Mouse (Mus musculus) left cerebral cortex, postnatal 14 days (tissue): ENCODE measurements at regions not wholly inside any gene's neighbourhood (a gene's known extent, or its start where the extent isn't known, plus 50 kb on each side); places are given as distances from the start of the nearest gene placed in this dataset.

Experiments used
- DNase-seq, 2 experiments: peaks; one replicate each; pipeline ENCODE4 v3.0.0; 2021 to 2022; ENCODE audit warnings: low spot score in 2 of 2, mixed read lengths in 1 of 2
- intact Hi-C: fragments of 180-260 bp; cut with DNase I; formaldehyde crosslinking; loops from one replicate; pipeline ENCODE4 v1.15.1; 2025

DNA sequence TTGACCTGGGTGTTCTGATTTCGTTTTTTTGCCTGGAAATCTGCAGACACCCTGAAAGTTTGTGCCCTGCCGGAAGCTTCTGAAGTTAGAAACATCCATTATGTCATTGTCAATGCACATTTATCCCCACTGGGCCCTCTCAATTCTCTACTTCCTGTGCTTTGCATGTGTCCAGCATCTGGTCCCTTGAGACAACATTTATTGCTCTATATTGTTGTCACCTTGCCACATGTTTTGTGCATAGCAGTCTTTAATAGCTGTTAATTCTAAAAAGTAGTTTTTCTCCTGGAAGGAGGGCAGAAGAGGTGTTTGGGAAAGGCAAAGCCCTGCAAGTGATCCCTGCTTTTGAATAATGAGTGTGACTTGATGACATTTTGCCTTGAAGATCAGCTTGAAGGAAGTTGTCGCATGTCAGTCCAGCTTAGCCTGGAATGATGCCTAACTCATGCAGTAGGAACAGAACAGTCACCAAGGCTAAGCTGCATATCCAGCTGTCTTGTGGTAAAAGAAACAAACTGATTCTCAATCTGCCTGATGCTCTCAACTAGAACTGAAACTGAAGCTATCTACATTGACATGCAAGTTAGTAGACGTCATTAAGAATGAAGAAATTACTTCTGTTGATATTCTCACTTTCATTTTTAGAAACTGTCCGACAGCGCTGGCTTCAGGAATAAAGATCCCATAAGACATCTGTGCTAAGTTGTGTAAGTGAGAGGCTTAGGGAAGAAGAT is 152.9 kb downstream of the Gm9733 start:
- intact Hi-C loops: no loop called here

DNA sequence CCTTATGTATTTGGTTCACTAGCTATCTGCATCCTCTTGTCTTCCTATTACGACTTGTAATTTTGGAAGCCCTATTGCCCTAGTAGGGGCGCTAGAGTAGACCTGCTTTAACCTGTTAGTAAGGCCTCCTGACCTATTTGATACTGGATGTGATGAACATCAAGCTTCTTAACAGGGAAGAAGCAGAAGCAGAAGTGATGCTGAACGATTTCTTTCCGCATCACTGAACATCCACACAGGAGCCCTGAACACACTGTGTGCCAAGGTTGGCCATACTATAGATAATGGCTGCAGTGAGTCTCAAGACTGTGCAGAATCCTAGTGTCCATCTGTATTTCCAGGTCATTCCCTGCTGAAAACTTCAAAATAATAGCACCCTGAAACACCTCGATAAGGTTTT is 151.0 kb downstream of the Gm9733 start:
- no peak for DNase-seq
- intact Hi-C loops: no loop called here

More for the DNA sequence above, 152.9 kb downstream of the Gm9733 start:
- no peak for DNase-seq

DNA sequence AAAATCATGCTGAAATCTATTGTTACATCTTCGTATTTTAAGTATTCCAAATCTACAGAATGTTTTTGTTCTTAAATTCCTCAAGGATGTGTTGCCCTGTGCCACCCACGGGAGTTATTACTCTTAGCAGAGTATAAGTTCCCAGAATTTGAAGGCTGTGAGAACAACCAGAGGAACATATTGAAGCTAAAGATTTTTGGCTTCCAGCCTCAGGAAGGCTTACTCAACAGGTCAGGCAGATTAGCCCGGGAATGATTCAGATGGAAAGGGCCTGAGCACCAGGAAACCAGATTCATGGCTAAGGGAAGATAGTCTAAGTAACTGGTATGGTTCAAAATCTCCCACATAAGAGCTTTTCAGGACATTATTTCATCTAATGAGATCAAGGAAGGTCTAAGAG is 145.4 kb downstream of the Gm9733 start:
- DNase-seq: no peak
- intact Hi-C loops: no loop called here

DNA sequence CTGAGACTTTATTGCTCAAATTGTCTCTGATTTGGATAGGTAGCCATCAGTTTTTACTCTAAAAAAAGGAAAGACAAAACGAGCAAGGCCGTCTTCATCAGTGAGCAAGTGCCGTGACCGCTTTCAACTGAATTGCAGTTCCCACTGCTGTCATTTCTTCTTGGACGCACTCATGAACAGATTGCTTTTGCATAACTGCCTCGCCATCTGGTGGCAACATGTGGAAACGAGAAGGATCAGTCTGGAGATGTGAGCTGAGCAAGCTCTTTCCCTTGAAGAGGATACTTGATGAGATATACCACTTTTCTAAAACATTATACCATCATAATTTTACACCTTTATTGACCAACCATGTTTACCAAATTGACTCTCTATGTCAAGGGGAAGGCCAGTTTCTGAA is 137.7 kb downstream of the Gm9733 start:
- intact Hi-C loops: loop anchor here (2.0 to 5.0 kb wide), 3 partner anchors 307 to 517 kb away; partner anchors contain the start of gene Car2
- peak; percentile 79 to 87 for DNase-seq

DNA sequence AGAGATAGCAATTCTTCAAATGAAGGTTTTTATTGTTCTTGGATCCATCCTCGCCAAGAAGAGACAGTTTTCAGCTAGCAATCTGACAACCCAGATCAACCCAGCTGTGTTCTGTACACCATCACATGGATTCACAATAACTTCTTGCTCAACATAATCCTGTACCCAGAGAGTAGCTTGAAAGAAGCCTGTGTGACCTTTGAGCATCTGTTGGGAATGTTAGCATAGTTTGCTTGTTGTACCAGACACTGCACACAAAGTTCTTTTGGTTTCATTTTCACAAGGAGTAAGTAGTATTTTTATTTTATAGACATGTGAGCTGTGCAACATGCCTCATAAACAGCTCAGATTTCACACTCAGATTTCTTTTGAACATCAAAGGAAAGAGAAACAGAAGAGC is 136.0 kb downstream of the Gm9733 start:
- intact Hi-C loops: no loop called here
- DNase-seq: no peak

DNA sequence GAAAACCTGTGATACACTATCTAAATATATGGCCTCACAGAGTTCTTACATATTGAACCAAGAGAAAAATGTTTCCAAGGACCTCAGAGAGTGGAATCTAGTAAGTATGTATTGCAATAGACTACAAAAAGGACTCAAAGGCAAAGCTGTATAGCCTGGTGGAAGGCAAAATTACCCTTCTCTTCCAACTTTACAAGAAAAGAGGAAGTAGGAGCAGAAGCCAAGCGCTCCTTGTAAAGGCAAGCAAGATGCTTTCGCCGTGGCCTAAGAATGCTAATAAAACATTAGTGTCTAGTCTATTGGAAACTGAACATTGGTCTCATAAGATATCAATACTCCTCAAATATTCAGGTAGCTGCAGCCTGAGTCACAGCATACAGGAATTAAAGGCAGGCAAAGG is 134.0 kb downstream of the Gm9733 start:
- intact Hi-C loops: no loop called here
- no peak for DNase-seq

DNA sequence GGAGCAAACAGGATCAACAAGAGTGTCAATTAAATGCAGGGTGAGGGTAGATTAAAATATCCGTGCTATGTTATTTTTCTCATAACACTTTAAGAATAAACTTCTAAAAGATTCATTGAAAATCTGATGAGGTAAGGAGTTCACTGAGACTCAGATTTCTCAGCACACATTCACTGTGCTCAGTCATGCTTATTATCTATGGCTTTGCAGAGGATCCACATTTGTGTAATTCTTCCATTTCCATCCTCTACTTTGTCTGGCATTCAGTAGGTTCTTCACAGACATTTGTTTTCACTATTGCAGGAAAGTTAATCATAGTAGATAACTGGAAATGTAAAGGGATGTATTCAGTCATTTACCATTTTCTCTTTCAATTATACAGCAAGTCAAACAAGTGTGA is 131.8 kb downstream of the Gm9733 start:
- no peak for DNase-seq
- intact Hi-C loops: no loop called here

DNA sequence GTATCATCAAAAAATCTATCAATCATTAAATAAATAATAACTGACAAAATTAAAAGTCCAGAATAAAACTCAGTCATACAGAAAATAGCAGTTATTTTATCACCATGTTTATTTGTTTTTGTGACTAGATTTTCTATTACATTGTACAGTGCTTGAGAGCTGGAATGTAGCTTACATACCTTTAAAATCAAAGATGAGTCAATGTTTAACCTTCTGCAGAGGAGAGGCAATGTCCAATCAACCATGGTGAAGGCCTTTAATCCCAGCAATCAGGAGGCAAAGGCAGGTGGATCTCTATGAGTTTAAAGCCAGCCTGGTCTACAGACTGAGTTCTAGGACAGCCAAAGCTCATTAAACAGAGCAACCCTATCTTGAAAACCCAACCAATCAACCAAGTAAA is 131.1 kb downstream of the Gm9733 start:
- DNase-seq: no peak
- intact Hi-C loops: no loop called here

DNA sequence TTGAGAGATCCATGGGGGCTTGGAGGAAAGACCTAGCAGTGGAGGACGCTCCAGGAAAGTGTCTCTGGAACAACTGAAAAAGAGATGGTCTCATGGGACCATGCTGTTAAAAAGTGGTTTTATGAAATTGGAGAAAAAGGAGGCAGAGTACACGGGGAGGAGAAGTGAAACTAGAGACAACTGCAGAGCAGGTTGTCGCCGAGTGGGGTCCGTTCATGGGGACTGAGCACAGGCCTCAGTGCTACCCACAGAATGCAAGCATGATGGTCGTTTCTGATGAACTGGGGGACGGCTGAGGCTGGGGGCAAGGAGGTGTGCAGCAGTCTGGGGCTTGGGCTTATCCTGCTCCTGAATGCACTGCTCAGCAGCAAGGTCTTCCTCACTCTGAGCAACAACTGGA is 129.3 kb downstream of the Gm9733 start:
- intact Hi-C loops: no loop called here

DNA sequence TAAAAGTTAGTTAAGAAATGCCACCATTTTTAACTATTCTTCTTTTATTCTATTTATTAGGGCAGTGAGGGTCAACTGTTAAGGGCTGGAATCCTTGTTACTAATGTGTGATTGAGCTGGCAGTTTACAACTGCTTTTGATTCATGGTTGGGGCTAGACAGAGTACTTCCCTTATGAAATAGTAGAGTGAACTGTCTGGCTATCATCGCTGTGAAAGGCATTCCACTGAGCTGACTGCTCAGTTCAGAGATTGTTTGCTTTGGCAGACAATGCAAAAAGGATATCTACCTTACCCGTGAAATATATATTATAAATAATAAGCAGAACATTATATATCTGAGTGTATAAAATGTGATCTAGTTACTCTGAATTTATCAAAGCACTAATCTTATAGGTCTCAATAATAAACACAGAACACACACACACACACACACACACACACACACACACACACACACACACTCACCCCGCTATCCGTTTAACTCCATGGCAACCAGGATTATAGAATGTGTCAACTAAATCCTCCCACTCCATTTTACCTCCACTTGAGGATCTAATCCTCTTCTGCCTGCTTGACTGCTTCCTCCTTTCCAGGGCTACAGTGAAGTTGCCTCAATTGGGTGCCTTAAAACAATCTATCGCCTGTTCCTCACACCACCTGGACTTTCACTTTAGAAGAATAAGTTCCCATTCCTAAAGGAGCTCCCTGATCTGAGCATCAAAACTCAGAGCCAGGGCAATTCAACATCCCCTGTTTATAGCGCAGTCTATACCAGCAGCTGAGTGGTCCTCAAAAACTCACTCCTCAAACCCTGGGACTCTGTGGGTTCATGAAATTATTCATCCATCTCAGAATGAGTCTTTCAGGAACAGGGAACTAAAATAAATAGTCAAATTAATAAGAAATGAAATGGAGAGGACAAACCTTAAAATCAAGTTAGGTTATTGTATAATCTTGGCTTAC is 126.6 kb downstream of the Gm9733 start:
- intact Hi-C loops: no loop called here
- DNase-seq: no peak

More for the DNA sequence above, 129.3 kb downstream of the Gm9733 start:
- no peak for DNase-seq

DNA sequence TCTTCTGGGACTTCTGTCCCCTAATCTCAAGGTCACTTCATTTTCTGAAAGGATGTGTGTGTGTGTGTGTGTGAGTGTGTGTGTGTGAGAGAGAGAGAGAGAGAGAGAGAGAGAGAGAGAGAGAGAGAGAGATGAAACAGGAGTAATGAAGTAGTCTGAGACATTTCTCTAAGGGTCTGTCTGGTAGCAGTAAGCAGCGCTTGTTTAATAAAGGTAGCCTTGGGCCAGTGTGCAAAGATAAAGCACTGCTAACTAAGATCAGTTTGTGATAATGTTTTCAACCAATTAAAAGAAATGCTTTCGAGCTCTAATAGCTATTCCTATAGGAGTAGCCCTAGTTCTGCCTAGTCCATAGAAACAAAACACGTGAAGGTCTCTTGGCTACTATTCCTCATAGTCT is 119.7 kb downstream of the Gm9733 start:
- intact Hi-C loops: no loop called here
- DNase-seq: no peak

DNA sequence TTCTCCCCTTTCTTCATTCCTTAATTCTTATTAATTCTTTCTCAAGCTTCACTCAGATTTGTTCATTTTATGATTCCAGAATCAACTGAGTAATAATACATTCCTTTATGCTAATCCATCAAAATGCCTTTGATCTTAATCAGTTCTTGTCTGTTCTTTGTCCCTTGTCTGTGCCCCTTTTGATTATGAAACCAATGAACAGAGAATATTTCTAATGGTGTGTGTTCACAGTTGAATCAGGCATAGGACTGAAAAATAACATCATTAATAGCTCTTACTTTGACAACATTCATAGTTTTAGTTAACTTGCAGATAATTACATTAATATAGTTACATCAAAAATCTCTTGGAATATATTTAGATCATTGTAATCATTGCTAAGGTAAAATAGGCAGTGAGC is 114.5 kb downstream of the Gm9733 start:
- intact Hi-C loops: no loop called here
- DNase-seq: no peak

DNA sequence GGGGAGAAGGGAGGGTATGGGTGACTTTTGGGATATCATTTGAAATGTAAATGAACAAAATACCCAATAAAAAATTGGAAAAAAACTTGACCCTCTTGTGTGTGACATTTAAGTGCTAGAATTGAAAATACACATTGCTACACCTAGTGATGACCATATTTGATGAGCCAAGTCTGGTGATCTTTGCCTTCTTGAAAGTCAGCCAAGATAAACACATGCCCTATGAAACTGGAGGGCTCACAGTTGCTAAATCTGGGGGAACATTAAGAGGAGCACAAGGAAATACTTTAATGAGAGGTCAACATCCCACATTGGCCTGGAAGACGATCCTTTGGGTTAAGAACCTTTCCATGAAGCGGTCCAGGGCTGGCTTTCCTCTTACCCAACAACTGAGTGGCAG is 112.8 kb downstream of the Gm9733 start:
- DNase-seq: no peak
- intact Hi-C loops: no loop called here

DNA sequence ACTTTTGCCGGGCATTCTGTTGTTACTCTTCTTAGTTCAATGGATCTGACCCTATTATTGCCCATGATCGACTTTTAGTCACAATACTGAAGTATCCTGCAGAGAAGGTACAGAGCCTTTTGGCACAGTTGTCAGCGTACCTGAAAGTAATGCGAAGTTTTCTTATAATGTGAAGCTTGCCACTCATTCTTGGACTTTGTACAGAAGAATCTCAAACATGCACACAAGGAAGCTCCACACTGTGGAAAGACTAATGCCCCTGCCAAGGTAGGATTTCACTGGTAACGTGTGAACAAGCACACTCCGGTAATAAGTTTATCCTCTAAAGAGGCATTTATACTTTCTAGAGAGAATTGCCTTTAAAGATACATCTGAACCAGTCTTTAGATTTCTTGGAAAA is 108.8 kb downstream of the Gm9733 start:
- intact Hi-C loops: no loop called here
- DNase-seq: no peak

DNA sequence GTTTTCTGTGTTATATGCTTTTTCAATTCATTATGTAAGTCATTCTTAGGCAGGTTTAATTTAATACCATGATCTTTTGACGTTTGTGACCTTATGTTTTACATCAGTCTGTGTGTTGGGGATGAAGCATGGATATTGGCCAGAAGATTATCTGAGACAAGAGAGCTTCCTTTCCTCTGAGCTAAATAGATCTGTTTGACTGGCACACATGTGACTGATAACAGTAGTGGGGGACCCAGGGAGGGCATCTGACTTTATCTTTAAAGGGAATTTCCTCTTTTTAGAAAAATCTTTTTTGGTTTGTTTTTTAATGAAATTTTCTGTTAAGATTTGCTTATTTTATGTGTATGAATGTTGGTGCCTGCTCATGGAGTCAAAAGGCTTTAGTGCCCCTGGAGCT is 107.7 kb downstream of the Gm9733 start:
- no peak for DNase-seq
- intact Hi-C loops: no loop called here

DNA sequence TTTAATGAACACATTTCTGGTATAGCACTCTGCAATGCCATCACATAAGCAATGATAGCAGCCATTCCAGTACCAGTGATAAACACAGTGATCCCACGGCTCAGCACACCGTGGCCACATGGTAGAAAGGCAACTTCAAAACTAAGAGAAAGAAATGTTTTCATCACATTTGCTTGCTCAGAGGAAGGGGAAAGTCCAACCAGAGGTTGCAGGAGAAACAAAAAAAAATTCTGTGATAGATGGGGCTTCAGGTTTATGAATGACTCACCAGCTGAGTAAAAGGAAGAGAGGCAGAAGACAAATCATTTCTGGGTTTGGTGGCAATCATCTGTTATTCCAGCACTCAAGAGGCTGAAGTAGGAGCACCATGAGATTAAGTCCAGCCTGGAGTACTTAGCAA is 103.5 kb downstream of the Gm9733 start:
- no peak for DNase-seq
- intact Hi-C loops: no loop called here

DNA sequence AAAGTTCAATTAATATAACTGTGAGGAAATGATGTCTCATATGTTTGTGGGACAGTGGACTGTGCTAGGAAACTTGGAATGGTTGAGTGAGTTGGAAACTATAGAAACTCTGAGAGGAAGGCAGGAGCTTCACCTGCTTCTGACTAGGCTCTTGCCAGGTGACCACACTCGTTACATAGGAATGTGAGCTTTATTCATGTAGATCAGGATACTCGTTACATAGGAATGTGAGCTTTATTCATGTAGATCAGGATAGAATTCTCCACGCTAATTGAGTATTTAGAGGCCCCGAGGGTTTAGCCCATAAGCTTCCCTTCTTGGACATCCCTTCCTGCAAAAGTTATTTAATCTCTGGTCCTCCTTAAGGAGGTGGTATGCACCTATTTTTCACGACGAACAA is 101.9 kb downstream of the Gm9733 start:
- intact Hi-C loops: no loop called here
- DNase-seq: no peak

DNA sequence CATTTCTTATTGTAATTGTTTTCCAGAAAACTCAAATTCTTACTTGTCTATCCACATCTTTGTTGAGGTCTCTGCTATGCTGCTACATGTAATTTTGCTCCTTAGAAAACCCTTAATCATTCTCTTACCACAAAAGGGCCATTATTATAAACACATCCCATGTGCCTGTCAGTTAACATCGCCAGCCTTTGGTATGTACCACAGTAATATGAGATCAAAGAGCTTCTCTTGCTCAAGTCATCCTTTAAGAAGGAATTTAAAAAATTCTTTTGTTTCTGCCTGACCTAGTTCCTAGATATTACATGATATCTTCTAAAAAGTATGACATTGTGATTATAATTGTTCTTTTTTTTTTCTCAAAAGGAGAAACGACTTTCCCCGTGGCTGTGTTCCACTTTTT is 100.7 kb downstream of the Gm9733 start:
- intact Hi-C loops: no loop called here
- no peak for DNase-seq

DNA sequence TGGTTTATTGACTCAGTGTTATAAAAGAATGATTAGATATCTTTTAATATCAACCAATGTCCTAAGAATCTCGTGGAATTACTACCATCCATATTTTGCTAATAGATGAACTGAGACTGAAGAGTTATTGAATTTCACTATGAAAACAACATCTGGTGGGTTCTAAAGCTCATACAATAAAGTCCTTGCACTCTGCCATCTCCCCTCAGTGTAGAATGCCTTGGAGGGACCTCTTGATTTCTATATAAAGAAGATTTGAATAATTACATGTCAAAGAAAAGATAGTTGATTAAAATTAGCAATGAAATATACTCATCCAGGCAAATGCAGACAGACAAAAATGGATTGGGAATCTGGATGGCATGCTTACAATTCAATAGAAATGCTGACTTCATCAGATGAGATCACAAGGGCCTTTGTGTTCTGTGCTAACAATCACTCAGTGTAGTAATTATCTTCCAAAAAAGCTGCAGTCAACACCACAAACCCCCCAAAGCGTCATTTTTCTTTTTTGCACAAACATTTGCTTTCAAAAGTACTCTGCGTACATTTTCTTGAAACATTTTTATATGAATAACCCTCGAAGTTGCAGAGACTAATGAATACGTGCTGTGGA is 94.2 kb downstream of the Gm9733 start:
- no peak for DNase-seq
- intact Hi-C loops: no loop called here

DNA sequence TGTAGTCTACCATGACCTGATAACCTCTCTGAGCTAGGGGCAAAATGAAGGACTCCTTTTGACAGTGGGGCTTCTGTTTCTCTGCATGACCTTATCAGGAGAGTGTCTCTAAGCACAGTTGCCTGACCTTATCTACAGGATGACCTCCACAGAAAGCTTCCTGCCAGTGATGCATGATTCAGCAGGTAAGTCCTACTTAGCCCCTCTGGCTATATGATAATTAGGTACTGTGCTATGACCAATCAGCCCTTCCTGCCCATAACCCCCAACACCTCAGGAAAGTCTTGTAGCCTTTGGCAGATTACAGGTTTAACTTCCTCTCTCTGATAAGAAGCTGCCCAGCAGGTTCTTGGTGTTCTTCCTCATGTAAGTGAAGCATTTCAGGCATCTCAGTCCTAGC is 89.7 kb downstream of the Gm9733 start:
- no peak for DNase-seq
- intact Hi-C loops: no loop called here
